Mouse (Mus musculus) left cerebral cortex, adult 18-20 months (tissue): ENCODE data around the gene Rhno1. TPM values are rescaled to one million over a fixed set of nuclear protein-coding genes. Genes with fewer than 3 reads are reported as not detected.
"Not testable (repeated sequence)": the region's sequence is repeated elsewhere in the genome, so short reads cannot be mapped to it uniquely, and the experiment has no call there.

Experiments
- DNase-seq, 2 experiments: peaks; one replicate each; pipeline ENCODE4 v3.0.0; 2021 to 2022; ENCODE audit warnings: low spot score in 2 of 2, mixed read lengths in 1 of 2
- long read RNA-seq, 2 experiments: library from polyadenylated mRNA; stranded (forward); transcript quantifications; one replicate each; pipeline ENCODE4 v2.0.0; 2021
- total RNA-seq, 2 experiments: library from RNA; stranded (reverse); gene quantifications; 2 replicates each; pipeline ENCODE4 v1.2.3; 2021

The Rhno1 gene
- 10 to 100 TPM; 18.0 to 18.8 TPM for total RNA-seq
- long read RNA-seq, experiment 1, transcript Rhno1-202 (3 exons, 1,108 nt): major isoform, 6 of 16 reads
- long read RNA-seq, experiment 1, partial matches to known transcripts: 0 of 16 reads
- long read RNA-seq, experiment 1, other reads (novel, unspliced or antisense): 2 of 16 reads
- long read RNA-seq, experiment 2, transcript Rhno1-202 (3 exons, 1,108 nt): major isoform, 6 of 12 reads
- long read RNA-seq, experiment 2, partial matches to known transcripts: 1 of 12 reads
- long read RNA-seq, experiment 2, other reads (novel, unspliced or antisense): 1 of 12 reads

- peak; percentile 80 to 86 for DNase-seq
These were observed at the start of gene Rhno1, which contains the start of gene Foxm1 for GRCm38 (mm10) chr6:128362381-128363006. TSS of gene Rhno1 (minus strand) at chr6:128362911. TSS of gene Foxm1 (plus strand) at chr6:128362967.

- DNase-seq: peak; percentile 83 to 89
These were observed 48.4 kb upstream of the Rhno1 start for GRCm38 (mm10) chr6:128411115-128411514.

- DNase-seq: peak in 1 of 2 experiments; percentile 56
These were observed 47.6 kb upstream of the Rhno1 start for GRCm38 (mm10) chr6:128410305-128410704.

GRCm38 (mm10) chr6:128408544-128409125 is 45.9 kb upstream of the Rhno1 start:
- no peak for DNase-seq

GRCm38 (mm10) chr6:128404708-128405107 is 42.0 kb upstream of the Rhno1 start:
- no peak for DNase-seq

- DNase-seq: peak; percentile 42 to 48
These were observed 36.9 kb upstream of the Rhno1 start for GRCm38 (mm10) chr6:128399421-128400185.

GRCm38 (mm10) chr6:128398996-128399395 is 36.3 kb upstream of the Rhno1 start, which contains the start of gene Nrip2:
TSS of gene Nrip2 (plus strand) at chr6:128399296.
- no peak for DNase-seq

GRCm38 (mm10) chr6:128397574-128398261 is 35.0 kb upstream of the Rhno1 start:
- no peak for DNase-seq

- DNase-seq: no peak
These were observed 28.0 kb upstream of the Rhno1 start for GRCm38 (mm10) chr6:128390683-128391082.

- no peak for DNase-seq
These were observed 26.5 kb upstream of the Rhno1 start for GRCm38 (mm10) chr6:128389185-128389584.

GRCm38 (mm10) chr6:128385026-128385425 is 22.3 kb upstream of the Rhno1 start:
- no peak for DNase-seq

GRCm38 (mm10) chr6:128383752-128384151 is 21.0 kb upstream of the Rhno1 start:
- no peak for DNase-seq

- no peak for DNase-seq
These were observed 18.5 kb upstream of the Rhno1 start for GRCm38 (mm10) chr6:128381254-128381653.

- DNase-seq: not testable (repeated sequence)
These were observed 18.0 kb upstream of the Rhno1 start for GRCm38 (mm10) chr6:128380594-128381167.

- DNase-seq: no peak
These were observed 16.9 kb upstream of the Rhno1 start for GRCm38 (mm10) chr6:128379636-128380035.

GRCm38 (mm10) chr6:128376371-128377085 is 13.8 kb upstream of the Rhno1 start:
- DNase-seq: no peak

GRCm38 (mm10) chr6:128375192-128375591 is 12.5 kb upstream of the Rhno1 start, which contains the start of the genes Tex52 and Gm44596:
TSS of gene Tex52 (plus strand) at chr6:128375456.
TSS of gene Gm44596 (plus strand) at chr6:128375503.
- peak; percentile 30 to 31 for DNase-seq

GRCm38 (mm10) chr6:128370040-128370439 is 7.3 kb upstream of the Rhno1 start:
- no peak for DNase-seq

GRCm38 (mm10) chr6:128366466-128366865 is 3.8 kb upstream of the Rhno1 start:
- no peak for DNase-seq

- DNase-seq: no peak
These were observed 2.0 kb upstream of the Rhno1 start for GRCm38 (mm10) chr6:128364721-128365120.
